Mouse (Mus musculus): ENCODE results near the gene Adamts17.

DNA sequence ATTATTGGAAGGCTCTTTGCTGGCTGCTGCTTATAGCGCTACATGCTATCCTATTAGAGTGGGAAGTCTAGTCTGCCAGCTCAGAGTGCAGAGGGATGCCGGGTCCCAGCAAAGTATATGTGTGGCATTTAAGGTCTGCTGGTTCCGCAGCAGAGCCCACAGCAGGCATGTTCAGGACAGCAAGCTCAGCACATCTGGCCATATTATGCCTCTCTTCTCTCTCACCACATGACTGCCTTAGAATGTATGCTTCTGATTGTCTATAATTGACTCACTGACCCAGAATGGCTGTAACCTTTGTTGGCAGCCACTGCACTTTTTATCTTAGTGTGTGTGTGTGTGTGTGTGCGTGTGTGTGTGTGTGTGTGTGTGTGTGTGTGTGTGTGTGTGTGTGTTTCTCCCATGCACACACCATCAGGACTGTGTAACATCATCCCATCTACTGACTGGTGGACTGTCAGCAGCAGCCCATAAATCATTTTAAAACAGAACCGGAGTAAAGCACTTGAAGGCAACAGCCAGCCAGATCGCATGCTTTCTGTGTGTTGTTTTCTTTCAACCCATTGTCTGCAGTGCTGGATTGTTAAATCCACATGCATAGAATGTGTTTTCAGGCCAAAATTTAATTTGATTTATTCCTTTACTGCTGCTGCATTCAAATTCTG, 127.1 kb downstream of the Adamts17 start:
- TF ChIP-seq CTCF (IDR thresholded peaks at IDR 0.05) (no peak), POLR2A (IDR thresholded peaks at IDR 0.05; ENCODE audit: insufficient read depth, low read depth, low read length) (no peak)
